19 mouse cellular contexts compared by ENCODE assay signal in genomic region chr1:158465286-158465685, GRCm38 (mm10).
DNase-seq lines count a peak whose midpoint lies in the region; TF ChIP-seq lines count a peak whose summit lies in the region.
"Had no signal": no experiment of that assay in that cellular context is flagged by ENCODE, and none has a peak within 500 bp of the region (broad histone marks: within the 10 kb centered on the region; RNA-seq: fewer than 3 reads in every experiment).

No protein-coding gene starts in this region.

- no peak overlapping the region for H3K4me3 ChIP-seq in layer of hippocampus, adult 2 months
- H3K4me3 ChIP-seq: embryonic facial prominence, embryonic 10.5 days; forebrain, embryonic 13.5 days; heart, adult 2 months; heart, embryonic 15.5 days; hindbrain, embryonic 10.5 days; intestine, embryonic 15.5 days had no signal

- DNase-seq in cerebellum, adult 9-10 months = peak; percentile 17
- no peak for DNase-seq in cerebellum, adult 11-12 months
- DNase-seq in layer of hippocampus, adult 2 months (ENCODE audit: low spot score in 2 of 2) = no peak
- no peak for DNase-seq in layer of hippocampus, adult 11-12 months (ENCODE audit: low spot score)
- DNase-seq in cerebellum, postnatal 10 days = peak; percentile 41 to 42
- DNase-seq in cerebellum, postnatal 25 days = peak; percentile 47 to 51
- no peak for DNase-seq in right cerebral cortex, postnatal 4 days
- DNase-seq: adrenal gland, adult 2 months; adrenal gland, postnatal 25 days; forebrain, postnatal 0 days; gastrocnemius, postnatal 14 days; heart, adult 2 months; heart, postnatal 14 days; kidney, adult 18-20 months had no signal

- TF ChIP-seq CTCF in layer of hippocampus, adult 2 months (conservative IDR thresholded peaks at IDR 0.05) = no peak

- H3K27ac ChIP-seq in layer of hippocampus, adult 2 months = peak overlapping the region; percentile 49; the same call in 1 of the 2 replicates
- H3K27ac ChIP-seq: embryonic facial prominence, embryonic 10.5 days; forebrain, embryonic 13.5 days; heart, adult 2 months; heart, embryonic 15.5 days; hindbrain, embryonic 10.5 days; intestine, embryonic 15.5 days had no signal

Comparison
In these comparisons a context has a peak if more than half of its experiments do, and no peak if none do; other contexts are left out.
1. DNase-seq: peak in cerebellum, adult 9-10 months (single experiment), cerebellum, postnatal 10 days (2 of 2) and cerebellum, postnatal 25 days (2 of 2); none in cerebellum, adult 11-12 months (single experiment), layer of hippocampus, adult 2 months (0 of 2), layer of hippocampus, adult 11-12 months (single experiment) and right cerebral cortex, postnatal 4 days (single experiment).